Mouse (Mus musculus) left cerebral cortex, adult 11 months (tissue): Measurements from ENCODE around the gene Ednra.

Experiments used
- DNase-seq: peaks from one replicate; pipeline ENCODE4 v3.0.0; 2022; ENCODE audit warnings: low spot score

Ednra gene

GRCm38 (mm10) chr8:77724046-77724930 is at the start of gene Ednra:
Gene Ednra (minus strand): TSS chr8:77724464.
- no peak for DNase-seq

- DNase-seq, result no peak
These were observed 49.6 kb upstream of the Ednra start for GRCm38 (mm10) chr8:77773831-77774230.

GRCm38 (mm10) chr8:77773256-77773655 is 49.0 kb upstream of the Ednra start:
- DNase-seq, result no peak

- no peak for DNase-seq
These were observed 48.1 kb upstream of the Ednra start for GRCm38 (mm10) chr8:77772210-77772886.

- no peak for DNase-seq
These were observed 46.7 kb upstream of the Ednra start for GRCm38 (mm10) chr8:77770966-77771365.

GRCm38 (mm10) chr8:77768916-77769315 is 44.7 kb upstream of the Ednra start:
- no peak for DNase-seq

GRCm38 (mm10) chr8:77764253-77764652 is 40.0 kb upstream of the Ednra start:
- no peak for DNase-seq

- no peak for DNase-seq
These were observed 38.7 kb upstream of the Ednra start for GRCm38 (mm10) chr8:77762967-77763366.

GRCm38 (mm10) chr8:77755441-77755840 is 31.2 kb upstream of the Ednra start:
- DNase-seq, result no peak

GRCm38 (mm10) chr8:77753796-77754195 is 29.5 kb upstream of the Ednra start:
- DNase-seq, result no peak

- DNase-seq, result no peak
These were observed 27.8 kb upstream of the Ednra start for GRCm38 (mm10) chr8:77752041-77752440.

- DNase-seq, result no peak
These were observed 26.1 kb upstream of the Ednra start for GRCm38 (mm10) chr8:77750407-77750806.

GRCm38 (mm10) chr8:77744476-77744875 is 20.2 kb upstream of the Ednra start:
- DNase-seq, result no peak

GRCm38 (mm10) chr8:77742395-77742794 is 18.1 kb upstream of the Ednra start:
- no peak for DNase-seq

GRCm38 (mm10) chr8:77741050-77741777 is 16.9 kb upstream of the Ednra start:
- peak; percentile 12 for DNase-seq

GRCm38 (mm10) chr8:77738419-77738818 is 14.2 kb upstream of the Ednra start:
- DNase-seq, result no peak

- no peak for DNase-seq
These were observed 13.1 kb upstream of the Ednra start for GRCm38 (mm10) chr8:77737327-77737726.

- DNase-seq, result no peak
These were observed 9.5 kb upstream of the Ednra start for GRCm38 (mm10) chr8:77733792-77734191.

- no peak for DNase-seq
These were observed 8.7 kb upstream of the Ednra start for GRCm38 (mm10) chr8:77732964-77733363.

- DNase-seq, result no peak
These were observed 1.1 kb upstream of the Ednra start for GRCm38 (mm10) chr8:77725406-77725805.

- DNase-seq, result no peak
These were observed 674 bp downstream of the Ednra start for GRCm38 (mm10) chr8:77723534-77724045.

GRCm38 (mm10) chr8:77723018-77723417 is 1.2 kb downstream of the Ednra start:
- no peak for DNase-seq
